Mouse (Mus musculus) olfactory bulb, adult 2 months (tissue): ENCODE measurements around the gene Htr3b.

Experiments
- CTCF ChIP-seq: fragments of 200-500 bp; IDR thresholded peaks from 2 replicates; pipeline ENCODE4 v1.5.1; 2012; ENCODE audit warnings: low read depth, mild to moderate bottlenecking, low read length, moderate library complexity; ENCODE audit not compliant: insufficient read depth
- POLR2A ChIP-seq: fragments of 200-500 bp; IDR thresholded peaks from 2 replicates; pipeline ENCODE4 v1.6.1; 2012; ENCODE audit warnings: mild to moderate bottlenecking, low read depth, low read length, moderate library complexity; ENCODE audit not compliant: insufficient read depth

DNA sequence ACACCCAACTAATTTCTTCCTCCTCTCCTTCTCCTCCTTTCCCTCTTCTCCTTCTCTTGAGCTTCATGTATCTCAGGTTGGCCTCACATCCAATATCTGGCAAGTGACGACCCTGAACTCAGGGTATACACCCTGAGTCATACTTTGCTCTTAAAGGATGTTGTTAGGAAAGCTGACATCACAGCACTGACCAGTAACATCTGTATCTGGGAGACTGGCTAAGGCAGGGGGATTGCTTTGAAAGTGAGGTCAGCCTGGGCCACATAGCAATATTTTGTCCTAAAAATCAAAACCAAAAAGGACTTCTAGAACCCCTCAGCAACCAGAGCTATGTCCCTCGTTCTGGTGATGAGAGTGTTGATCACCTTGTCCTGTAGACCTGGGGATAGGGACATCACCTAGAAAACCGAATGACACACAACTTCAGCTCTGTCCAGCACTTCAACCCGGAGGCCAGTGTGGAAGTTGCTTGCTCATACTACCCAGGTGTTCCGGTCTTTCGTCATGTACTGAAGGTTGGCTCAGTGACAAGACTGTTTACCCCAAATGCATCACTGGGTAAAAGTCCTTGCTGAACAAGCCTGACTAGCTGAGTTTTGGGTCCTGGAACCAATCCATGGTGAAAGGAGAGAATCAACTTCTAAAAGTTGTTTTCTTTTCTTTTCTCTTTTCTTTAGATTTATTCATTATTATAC lies 12.0 kb upstream of the Htr3b start:
- no peak for TF ChIP-seq POLR2A
- no peak for TF ChIP-seq CTCF
